Mouse (Mus musculus): ENCODE measurements around the gene H2al2a. TPM values are rescaled to one million over a fixed set of nuclear protein-coding genes. Genes with fewer than 3 reads are reported as not detected.
"Not testable (repeated sequence)": the region's sequence is repeated elsewhere in the genome, so short reads cannot be mapped to it uniquely, and the experiment has no call there.

The H2al2a gene
- polyA plus RNA-seq, 1 experiment, result not detected

GRCm38 (mm10) chr2:17978706-17979105 is 18.1 kb downstream of the H2al2a start:
- DNase-seq (ENCODE audit: low read depth, low spot score), result no peak
- WGBS, result 91% methylated on average over 6 of the region's 6 CpGs

DNA sequence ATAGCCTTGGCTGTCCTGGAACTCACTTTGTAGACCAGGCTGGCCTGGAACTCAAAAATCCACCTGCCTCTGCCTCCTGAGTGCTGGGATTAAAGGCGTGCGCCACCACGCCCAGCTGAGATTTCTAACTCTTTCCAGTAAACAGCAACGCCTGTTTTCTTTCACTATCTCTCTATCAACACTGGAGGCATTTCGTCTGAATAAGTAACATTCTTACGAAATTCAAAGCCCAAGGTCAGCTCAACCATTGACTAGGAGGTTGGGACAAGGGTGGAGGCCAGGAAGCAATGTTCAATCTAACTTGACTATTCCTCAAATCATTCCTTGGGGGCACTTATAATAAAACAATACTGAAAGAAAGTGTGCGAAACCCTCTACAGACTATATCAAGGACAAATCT is 18.5 kb downstream of the H2al2a start:
- DNase-seq (ENCODE audit: low read depth, low spot score), result not testable (repeated sequence)
- WGBS, result 91% methylated on average over 7 of the region's 7 CpGs

- DNase-seq (ENCODE audit: low read depth, low spot score), result not testable (repeated sequence)
Measured at GRCm38 (mm10) chr2:17977645-17978044, 19.1 kb downstream of the H2al2a start.

DNA sequence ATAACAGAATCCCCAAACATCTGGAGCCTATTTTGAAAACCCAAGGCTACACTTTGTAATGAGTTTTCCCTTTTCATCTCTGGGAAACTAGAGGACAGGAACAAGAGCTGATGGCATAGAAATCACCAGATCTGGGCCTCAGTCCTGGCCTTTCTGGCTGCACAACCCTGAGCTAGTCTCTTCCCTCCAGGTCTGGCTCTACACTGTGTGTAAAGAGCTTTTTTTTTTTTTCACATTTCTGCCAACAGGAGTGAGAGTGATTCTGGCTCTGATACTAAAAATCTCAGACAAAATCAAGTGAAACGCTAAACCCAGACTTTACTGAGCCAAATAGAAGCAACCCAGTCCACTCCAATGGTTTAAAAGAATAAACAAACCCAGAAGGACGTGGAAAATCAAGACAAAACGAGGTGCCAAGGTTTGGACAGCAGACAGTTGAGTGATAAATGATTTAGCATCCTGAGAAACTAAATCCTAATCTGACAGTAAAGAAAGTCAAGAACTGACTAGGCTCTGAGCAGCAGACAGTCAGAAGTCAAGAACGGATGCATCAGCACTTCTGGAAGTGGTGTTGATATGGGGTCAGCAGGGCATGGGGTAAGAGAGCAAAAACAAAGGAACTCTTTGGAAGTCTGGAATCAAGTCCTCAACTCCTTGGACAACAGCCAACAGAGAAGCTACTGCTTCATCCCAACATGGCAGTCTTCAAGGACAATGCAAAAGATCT is 21.0 kb downstream of the H2al2a start:
- 43% methylated on average over 4 of the region's 4 CpGs for WGBS
- DNase-seq (ENCODE audit: low read depth, low spot score), result no peak

- 42% methylated on average over 2 of the region's 2 CpGs for WGBS
- no peak for DNase-seq (ENCODE audit: low read depth, low spot score)
Measured at GRCm38 (mm10) chr2:17973868-17974440, 22.8 kb downstream of the H2al2a start.

GRCm38 (mm10) chr2:17973246-17973645 is 23.5 kb downstream of the H2al2a start:
- WGBS, result 90% methylated on average over 5 of the region's 5 CpGs
- DNase-seq (ENCODE audit: low read depth, low spot score), result no peak

GRCm38 (mm10) chr2:17972843-17973242 is 23.9 kb downstream of the H2al2a start:
- WGBS, result 97% methylated on average over 2 of the region's 2 CpGs
- no peak for DNase-seq (ENCODE audit: low read depth, low spot score)

GRCm38 (mm10) chr2:17971407-17971806 is 25.4 kb downstream of the H2al2a start:
- WGBS, result 70% methylated on average over 6 of the region's 6 CpGs
- DNase-seq (ENCODE audit: low read depth, low spot score), result no peak

GRCm38 (mm10) chr2:17970662-17971061 is 26.1 kb downstream of the H2al2a start:
- no peak for DNase-seq (ENCODE audit: low read depth, low spot score)
- 71% methylated on average over 1 of the region's 1 CpGs for WGBS

- no peak for DNase-seq (ENCODE audit: low read depth, low spot score)
Measured at GRCm38 (mm10) chr2:17970187-17970586, 26.6 kb downstream of the H2al2a start.

- DNase-seq (ENCODE audit: low read depth, low spot score), result no peak
- 82% methylated on average over 2 of the region's 2 CpGs for WGBS
Measured at GRCm38 (mm10) chr2:17968571-17968970, 28.2 kb downstream of the H2al2a start.

GRCm38 (mm10) chr2:17968037-17968436 is 28.7 kb downstream of the H2al2a start:
- WGBS, result 64% methylated on average over 3 of the region's 3 CpGs
- DNase-seq (ENCODE audit: low read depth, low spot score), result peak; percentile 3

DNA sequence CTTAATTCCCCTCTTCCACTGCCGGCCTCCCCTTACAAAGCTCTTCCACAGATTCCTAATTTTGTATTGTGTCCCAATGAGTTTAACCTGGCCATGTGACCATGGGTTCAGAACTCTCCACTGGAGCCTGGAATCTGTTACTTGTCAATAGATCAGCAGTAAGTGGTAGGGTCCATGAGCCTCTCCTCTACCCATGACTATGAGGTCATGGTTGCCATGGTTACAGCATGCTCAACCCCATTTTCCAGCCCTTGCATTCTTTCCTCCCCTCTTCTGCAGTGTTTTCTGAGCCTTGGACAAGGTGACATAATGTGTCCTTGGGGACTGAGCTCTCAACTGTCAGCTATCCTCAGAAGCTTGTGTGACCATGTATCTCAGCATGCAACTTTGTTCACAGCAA is 37.3 kb downstream of the H2al2a start:
- DNase-seq (ENCODE audit: low read depth, low spot score), result no peak
- 94% methylated on average over 1 of the region's 1 CpGs for WGBS

- 42% methylated on average over 3 of the region's 3 CpGs for whole genome bisulfite sequencing
- no peak for DNase-seq (ENCODE audit: low read depth, low spot score)
Measured at GRCm38 (mm10) chr2:17946875-17947274, 49.9 kb downstream of the H2al2a start.

Other genes with a start within 250 kb of the H2al2a start
- gene A930004D18Rik, start 40.8 kb upstream of the H2al2a start, polyA plus RNA-seq (2012; rRNA removed), result 0.44 and 0.45 TPM in 2 replicates
- 0.24 and 0.29 TPM in 2 replicates for gene Skida1, start 52.1 kb upstream of the H2al2a start, polyA plus RNA-seq (2012; rRNA removed)
- gene Mllt10, start 58.3 kb upstream of the H2al2a start, polyA plus RNA-seq (2012; rRNA removed), result 19.1 and 23.6 TPM in 2 replicates